Mouse (Mus musculus) liver, postnatal 0 days (tissue): ENCODE measurements at regions not wholly inside any gene's neighbourhood (a gene's known extent, or its start where the extent isn't known, plus 50 kb on each side); places are given as distances from the start of the nearest gene placed in this dataset.

ENCODE experiments used
- CTCF ChIP-seq: sonication (generic); IDR thresholded peaks from 2 replicates; pipeline ENCODE4 v1.5.1; 2016; ENCODE audit warnings: antibody characterized with exemption, low read depth
- EP300 ChIP-seq: IDR thresholded peaks from 2 replicates; pipeline ENCODE4 v1.6.1; 2016; ENCODE audit warnings: antibody characterized with exemption, low read depth, mild to moderate bottlenecking

- peak; percentile 9; the same call in 1 of the 2 replicates for TF ChIP-seq CTCF
- no peak for TF ChIP-seq EP300
Measured at GRCm38 (mm10) chr15:96096438-96096837, 190.9 kb upstream of the Arid2 start.
